Mouse (Mus musculus) bone marrow, adult 2 months (tissue): ENCODE data around the gene Rps10.

ENCODE experiments used
- CTCF ChIP-seq: fragments of 200-500 bp; IDR thresholded peaks from 2 replicates; pipeline ENCODE4 v1.5.1; 2011; ENCODE audit warnings: low read length, control low read depth; ENCODE audit not compliant: control insufficient read depth, insufficient read depth
- POLR2A ChIP-seq: fragments of 200-500 bp; IDR thresholded peaks from 2 replicates; pipeline ENCODE4 v1.6.1; 2011; ENCODE audit warnings: low read depth, mild to moderate bottlenecking, control low read depth, low read length, borderline replicate concordance; ENCODE audit not compliant: control insufficient read depth

DNA sequence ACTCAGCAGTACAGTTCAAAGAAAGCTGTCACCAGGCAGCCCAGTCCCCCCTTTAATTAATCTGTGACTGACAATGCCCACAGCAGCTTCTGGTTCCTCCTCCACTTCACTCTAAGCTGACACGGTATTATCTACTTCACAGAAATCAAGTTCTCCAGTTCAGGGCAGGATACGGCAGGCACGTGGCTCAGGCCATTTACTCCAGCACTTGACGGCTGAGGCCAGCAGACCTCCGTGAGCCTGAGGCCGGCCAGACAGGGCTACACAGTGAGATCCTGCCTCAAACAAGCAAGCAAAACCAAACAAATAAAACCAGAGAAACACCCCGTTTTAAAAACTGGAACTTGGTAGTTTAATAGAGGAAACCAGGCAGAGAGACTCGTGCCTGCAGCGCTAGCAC lies 49.8 kb downstream of the Rps10 start:
- TF ChIP-seq POLR2A (no peak), CTCF (no peak)
